Mouse (Mus musculus): ENCODE measurements around the gene Msx3. TPM values are rescaled to one million over a fixed set of nuclear protein-coding genes. Genes with fewer than 3 reads are reported as not detected.

Gene Msx3
- total RNA-seq, 4 experiments from 2014 or later = 0.14 to 0.19 TPM; not detected in 2

Other genes with a start within 250 kb of the Msx3 start
- gene Adgra1, start 214.9 kb downstream of the Msx3 start, total RNA-seq (2022) = 10 to 100 TPM; 47.0 to 62.4 (median 50.4) TPM
- 10 to 100 TPM; 77.0 to 82.3 (median 80.2) TPM for gene Kndc1, start 154.4 kb downstream of the Msx3 start, total RNA-seq (2022)
- not detected for gene Utf1, start 105.3 kb downstream of the Msx3 start, total RNA-seq (2022)
- 1 to 10 TPM; 1.1 to 1.7 (median 1.2) TPM for gene 6430531B16Rik, start 70.3 kb downstream of the Msx3 start, total RNA-seq (2022)
- gene Adam8, start 56.5 kb downstream of the Msx3 start, total RNA-seq (2022) = 1 to 10 TPM; 1.1 to 3.6 (median 1.9) TPM
- gene Zfp511, start 12.7 kb downstream of the Msx3 start, total RNA-seq (2022) = 10 to 100 TPM; 19.6 to 28.2 (median 23.3) TPM
- 10 to 100 TPM; 36.6 to 44.2 (median 42.8) TPM for gene Tubgcp2, start 12.4 kb downstream of the Msx3 start, total RNA-seq (2022)
- 100 to 1,000 TPM; 184 to 218 (median 213) TPM for gene Caly, start 33.5 kb upstream of the Msx3 start, total RNA-seq (2022)
- gene Prap1, start 44.3 kb upstream of the Msx3 start, total RNA-seq (2022) = not detected
- gene Fuom, start 53.4 kb upstream of the Msx3 start, total RNA-seq (2022) = 10 to 100 TPM; 45.1 to 51.0 (median 49.0) TPM
- gene Paox, start 66.7 kb upstream of the Msx3 start, total RNA-seq (2022) = 1 to 10 TPM; 6.7 to 7.9 (median 7.3) TPM
- gene Echs1, start 67.4 kb upstream of the Msx3 start, total RNA-seq (2022) = 10 to 100 TPM; 56.9 to 64.5 (median 59.3) TPM
- 10 to 100 TPM; 22.1 to 31.4 (median 27.4) TPM for gene Mtg1, start 88.5 kb upstream of the Msx3 start, total RNA-seq (2022)
- 100 to 1,000 TPM; 121 to 142 (median 130) TPM for gene Sprn, start 105.8 kb upstream of the Msx3 start, total RNA-seq (2022)
- not detected for gene Olfr522, start 115.7 kb upstream of the Msx3 start, total RNA-seq (2022)
- under 1 TPM in 2 of 4 experiments, not detected in 2; 0.11 to 0.16 TPM for gene Olfr523, start 124.1 kb upstream of the Msx3 start, total RNA-seq (2022)
- not detected for gene Olfr524, start 156.9 kb upstream of the Msx3 start, total RNA-seq (2022)
- gene Cd163l1, start 169.2 kb upstream of the Msx3 start, total RNA-seq (2022) = under 1 TPM in 1 of 4 experiments, not detected in 3; 0.09 TPM
- gene 5830411N06Rik, start 198.2 kb upstream of the Msx3 start, total RNA-seq (2022) = under 1 TPM in 2 of 4 experiments, not detected in 2; 0.17 to 0.32 TPM